16 mouse cellular contexts compared by ENCODE assay signal in the genomic region with DNA sequence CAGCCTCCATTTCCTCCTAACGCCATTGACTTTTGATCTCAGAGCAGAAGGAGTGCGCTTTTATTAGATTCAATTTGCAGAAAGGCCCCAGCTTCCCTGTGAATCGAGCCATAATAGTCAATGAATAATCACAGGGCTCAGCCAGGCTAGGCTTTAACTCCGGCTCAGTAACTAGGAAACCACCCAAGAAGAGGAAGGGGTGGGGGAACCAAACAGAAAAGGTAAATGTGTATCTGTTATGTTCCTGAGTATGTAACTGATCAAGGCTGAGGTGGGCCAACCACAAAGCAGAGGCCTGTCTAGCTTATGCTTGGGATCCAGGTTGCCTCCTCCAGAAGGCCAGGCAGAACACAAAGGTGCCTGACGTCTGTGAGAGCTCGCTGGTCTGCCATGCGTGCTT. TPM values are rescaled to one million over a fixed set of nuclear protein-coding genes. Genes with fewer than 3 reads are reported as not detected.
DNase-seq lines count a peak whose midpoint lies in the region; ATAC-seq and TF ChIP-seq lines count a peak whose summit lies in the region.
"Had no signal": no experiment of that assay in that cellular context is flagged by ENCODE, and none has a peak within 500 bp of the region (broad histone marks: within the 10 kb centered on the region; RNA-seq: fewer than 3 reads in every experiment).

No protein-coding gene starts in this region.

- peaks cover 21% of the 10 kb centered on the region for H3K4me1 ChIP-seq in lung, embryonic 15.5 days
- H3K4me1 ChIP-seq in lung, adult 2 months (ENCODE audit: control insufficient read depth, insufficient read depth, low read length), result peaks cover 10% of the 10 kb centered on the region; the same call in 1 of the 2 replicates
- H3K4me1 ChIP-seq in kidney, adult 2 months (ENCODE audit: control insufficient read depth, insufficient read depth, low read length), result peaks cover 17% of the 10 kb centered on the region; the same call in 1 of the 2 replicates
- H3K4me1 ChIP-seq in stomach, postnatal 0 days (replicated peaks; ENCODE audit: control insufficient read depth, insufficient read depth), result peaks cover 6% of the 10 kb centered on the region; the same call in 1 of the 2 replicates
- peaks cover 26% of the 10 kb centered on the region for H3K4me1 ChIP-seq in midbrain, embryonic 15.5 days
- H3K4me1 ChIP-seq in midbrain, embryonic 14.5 days (ENCODE audit: control insufficient read depth, insufficient read depth, low read length), result peaks cover 20% of the 10 kb centered on the region; the same call in 1 of the 2 replicates

- H3K27me3 ChIP-seq in lung, embryonic 15.5 days, result no peaks in the 10 kb centered on the region
- no peaks in the 10 kb centered on the region for H3K27me3 ChIP-seq in kidney, adult 2 months (replicated peaks; ENCODE audit: control insufficient read depth, insufficient read depth, low read length)
- H3K27me3 ChIP-seq in stomach, postnatal 0 days (ENCODE audit: control insufficient read depth, insufficient read depth, low read length), result no peaks in the 10 kb centered on the region
- no peaks in the 10 kb centered on the region for H3K27me3 ChIP-seq in midbrain, embryonic 15.5 days (replicated peaks)
- H3K27me3 ChIP-seq in midbrain, embryonic 14.5 days (ENCODE audit: control insufficient read depth, insufficient read depth, low read length), result no peaks in the 10 kb centered on the region
- H3K27me3 ChIP-seq: midbrain, embryonic 12.5 days had no signal

- DNase-seq in lung, adult 2 months, result no peak
- DNase-seq in kidney, adult 2 months, result peak; percentile 90
- peak; percentile 59 to 83 for DNase-seq in kidney, postnatal 36 days
- no peak for DNase-seq in stomach, postnatal 0 days (ENCODE audit: low spot score)
- DNase-seq in B cell, adult 2 months, result no peak
- no peak for DNase-seq in midbrain, embryonic 14.5 days
- DNase-seq: adrenal gland, postnatal 25 days; cerebellum, postnatal 25 days; heart, adult 11 months; lung, postnatal 14 days; right cerebral cortex, adult 18-20 months had no signal

- ATAC-seq in lung, embryonic 15.5 days (ENCODE audit: borderline replicate concordance, extremely low read depth, low FRiP score, low TSS enrichment), result no peak
- no peak for ATAC-seq in stomach, postnatal 0 days (ENCODE audit: low FRiP score, low TSS enrichment)
- no peak for ATAC-seq in midbrain, embryonic 15.5 days (replicated peaks)
- ATAC-seq in midbrain, embryonic 14.5 days (ENCODE audit: low FRiP score, low TSS enrichment), result no peak
- ATAC-seq: hindbrain, postnatal 0 days had no signal

- no peak overlapping the region for H3K4me2 ChIP-seq in lung, embryonic 15.5 days
- no peak overlapping the region for H3K4me2 ChIP-seq in stomach, postnatal 0 days (replicated peaks; ENCODE audit: low read depth)
- H3K4me2 ChIP-seq in midbrain, embryonic 15.5 days, result no peak overlapping the region
- no peak overlapping the region for H3K4me2 ChIP-seq in midbrain, embryonic 14.5 days (ENCODE audit: low read length)
- H3K4me2 ChIP-seq: midbrain, embryonic 12.5 days had no signal

- H3K4me3 ChIP-seq in lung, embryonic 15.5 days, result no peak overlapping the region
- no peak overlapping the region for H3K4me3 ChIP-seq in lung, adult 2 months (replicated peaks; ENCODE audit: extremely low read depth, low read depth, low read length)
- no peak overlapping the region; the same call in 1 of the 2 replicates for H3K4me3 ChIP-seq in kidney, adult 2 months (ENCODE audit: insufficient read depth, low read depth, low read length)
- no peak overlapping the region for H3K4me3 ChIP-seq in stomach, postnatal 0 days (ENCODE audit: low read depth, low read length)
- no peak overlapping the region for H3K4me3 ChIP-seq in midbrain, embryonic 15.5 days
- no peak overlapping the region for H3K4me3 ChIP-seq in midbrain, embryonic 14.5 days (replicated peaks; ENCODE audit: low read depth, low read length)
- H3K4me3 ChIP-seq: midbrain, embryonic 12.5 days had no signal

- no peaks in the 10 kb centered on the region for H3K36me3 ChIP-seq in lung, embryonic 15.5 days
- H3K36me3 ChIP-seq in kidney, adult 2 months (ENCODE audit: control insufficient read depth, insufficient read depth, low read length), result no peaks in the 10 kb centered on the region
- no peaks in the 10 kb centered on the region for H3K36me3 ChIP-seq in stomach, postnatal 0 days (ENCODE audit: control insufficient read depth, insufficient read depth, low read length)
- H3K36me3 ChIP-seq in midbrain, embryonic 15.5 days (replicated peaks), result no peaks in the 10 kb centered on the region
- H3K36me3 ChIP-seq in midbrain, embryonic 14.5 days (ENCODE audit: control insufficient read depth, insufficient read depth, low read length), result no peaks in the 10 kb centered on the region
- H3K36me3 ChIP-seq: midbrain, embryonic 12.5 days had no signal

- peak overlapping the region; percentile 71 for H3K27ac ChIP-seq in lung, embryonic 15.5 days
- peak overlapping the region; percentile 87 for H3K27ac ChIP-seq in kidney, adult 2 months (ENCODE audit: insufficient read depth, low read depth, low read length)
- H3K27ac ChIP-seq in stomach, postnatal 0 days (replicated peaks), result 0 out of 2 replicates have a peak overlapping the region, but pooled peaks have one; percentile 13
- no peak overlapping the region for H3K27ac ChIP-seq in midbrain, embryonic 15.5 days
- H3K27ac ChIP-seq in midbrain, embryonic 14.5 days (replicated peaks; ENCODE audit: low read depth, low read length), result no peak overlapping the region
- H3K27ac ChIP-seq: hindbrain, postnatal 0 days; midbrain, embryonic 12.5 days had no signal

- no peak for TF ChIP-seq POLR2A in lung, adult 2 months (IDR thresholded peaks at IDR 0.05; ENCODE audit: borderline replicate concordance, extremely low read depth, low read depth, low read length)
- TF ChIP-seq POLR2A in kidney, adult 2 months (IDR thresholded peaks at IDR 0.05; ENCODE audit: low read depth, low read length), result no peak

- TF ChIP-seq CTCF in lung, adult 2 months (IDR thresholded peaks at IDR 0.05; ENCODE audit: insufficient read depth, low read length), result no peak
- TF ChIP-seq CTCF in kidney, adult 2 months (conservative IDR thresholded peaks at IDR 0.05; ENCODE audit: insufficient read depth, insufficient read length, low read depth, low read length), result no peak
- no peak for TF ChIP-seq CTCF in stomach, postnatal 0 days (IDR thresholded peaks at IDR 0.05; ENCODE audit: low read depth)

- no peak for TF ChIP-seq EP300 in stomach, postnatal 0 days (optimal IDR thresholded peaks at IDR 0.05)

- no peak overlapping the region for H3K9ac ChIP-seq in lung, embryonic 15.5 days
- no peak overlapping the region for H3K9ac ChIP-seq in stomach, postnatal 0 days (ENCODE audit: low read length)
- H3K9ac ChIP-seq in midbrain, embryonic 15.5 days, result no peak overlapping the region
- no peak overlapping the region for H3K9ac ChIP-seq in midbrain, embryonic 14.5 days (replicated peaks; ENCODE audit: low read length)
- H3K9ac ChIP-seq: midbrain, embryonic 12.5 days had no signal

- no peaks in the 10 kb centered on the region for H3K9me3 ChIP-seq in lung, embryonic 15.5 days
- H3K9me3 ChIP-seq in stomach, postnatal 0 days (ENCODE audit: control insufficient read depth, low read length), result no peaks in the 10 kb centered on the region
- H3K9me3 ChIP-seq in midbrain, embryonic 15.5 days, result no peaks in the 10 kb centered on the region
- H3K9me3 ChIP-seq in midbrain, embryonic 14.5 days (ENCODE audit: control insufficient read depth, low read length), result no peaks in the 10 kb centered on the region
- H3K9me3 ChIP-seq: G1E; midbrain, embryonic 12.5 days had no signal

- WGBS in lung, embryonic 15.5 days, result 53% methylated on average over 7 of the region's 7 CpGs
- WGBS in lung, adult 2 months, result 79% methylated on average over 7 of the region's 7 CpGs
- 43% methylated on average over 7 of the region's 7 CpGs for WGBS in kidney, adult 2 months
- 42% methylated on average over 7 of the region's 7 CpGs for WGBS in stomach, postnatal 0 days
- WGBS in midbrain, embryonic 15.5 days, result 50% methylated on average over 7 of the region's 7 CpGs
- 59% methylated on average over 7 of the region's 7 CpGs for whole genome bisulfite sequencing in midbrain, embryonic 14.5 days

RNA-seq across cellular contexts. Expression of a gene that starts 1.7 kb away (rescaled TPM):
- polyA plus RNA-seq in lung, embryonic 15.5 days (2015; fragmentation: Nextera tagmentation; extraction: Ambion mirVana), result 96.1 and 107 TPM in 2 replicates
- 113 and 270 TPM in 2 replicates for polyA plus RNA-seq in lung, adult 2 months (2012; rRNA removed)
- polyA plus RNA-seq in kidney, adult 2 months (2012; rRNA removed), result 33.8 and 38.8 TPM in 2 replicates
- polyA plus RNA-seq in stomach, postnatal 0 days (2015; fragmentation: Nextera tagmentation; extraction: Ambion mirVana), result 35.1 and 38.1 TPM in 2 replicates
- 18.0 TPM in 2 replicates for polyA plus RNA-seq in midbrain, embryonic 15.5 days (2015; fragmentation: Nextera tagmentation; extraction: Ambion mirVana)
- polyA plus RNA-seq in midbrain, embryonic 14.5 days (2014; fragmentation: Nextera tagmentation; extraction: Ambion mirVana), result 11.9 and 12.4 TPM in 2 replicates

Comparison
In these comparisons a context has a peak if more than half of its experiments do, and no peak if none do; other contexts are left out.
1. H3K27ac ChIP-seq: peak in lung, embryonic 15.5 days (single experiment), kidney, adult 2 months (single experiment) and stomach, postnatal 0 days (single experiment); none in midbrain, embryonic 15.5 days (single experiment) and midbrain, embryonic 14.5 days (single experiment).
2. DNase-seq: peak in kidney, adult 2 months (single experiment) and kidney, postnatal 36 days (2 of 2); none in lung, adult 2 months (single experiment), stomach, postnatal 0 days (single experiment), B cell, adult 2 months (0 of 2) and midbrain, embryonic 14.5 days (single experiment).